Mouse (Mus musculus) heart, embryonic 12.5 days (tissue): ENCODE measurements around the gene Rnf114. TPM values are rescaled to one million over a fixed set of nuclear protein-coding genes. Genes with fewer than 3 reads are reported as not detected.
A peak's percentile ranks its signal among the peaks of the same experiment; 100 is the strongest.

Experiments used
- ATAC-seq: fragments of 200-750 bp; cut with Nextera tagmentation; 2 replicates; pipeline ENCODE4 v1.8.0; 2017; ENCODE audit warnings: moderate TSS enrichment, moderate library complexity; ENCODE audit not compliant: insufficient number of reproducible peaks, low FRiP score
- H3K27ac ChIP-seq: fragments of 300-500 bp; sonication (generic); 2 replicates; pipeline ENCODE4 v1.5.1; 2016; ENCODE audit warnings: mild to moderate bottlenecking, moderate library complexity; ENCODE audit not compliant: poor library complexity, severe bottlenecking
- H3K27me3 ChIP-seq: fragments of 300-500 bp; sonication (generic); replicated peaks from 2 replicates; pipeline ENCODE4 v1.6.1; 2016; ENCODE audit warnings: mild to moderate bottlenecking, moderate library complexity
- H3K36me3 ChIP-seq: fragments of 300-500 bp; sonication (generic); 2 replicates; pipeline ENCODE4 v1.6.1; 2016; ENCODE audit warnings: mild to moderate bottlenecking, moderate library complexity
- H3K4me1 ChIP-seq: fragments of 300-500 bp; sonication (generic); replicated peaks from 2 replicates; pipeline ENCODE4 v1.6.1; 2016; ENCODE audit warnings: mild to moderate bottlenecking
- H3K4me2 ChIP-seq: fragments of 300-500 bp; sonication (generic); 2 replicates; pipeline ENCODE4 v1.6.1; 2016; ENCODE audit warnings: mild to moderate bottlenecking, moderate library complexity
- H3K4me3 ChIP-seq: fragments of 300-500 bp; sonication (generic); 2 replicates; pipeline ENCODE4 v1.5.1; 2016; ENCODE audit warnings: mild to moderate bottlenecking
- H3K9ac ChIP-seq: fragments of 300-500 bp; sonication (generic); 2 replicates; pipeline ENCODE4 v1.6.1; 2016; ENCODE audit warnings: mild to moderate bottlenecking, moderate library complexity
- H3K9me3 ChIP-seq: fragments of 300-500 bp; sonication (generic); replicated peaks from 2 replicates; pipeline ENCODE4 v1.6.1; 2016; ENCODE audit warnings: mild to moderate bottlenecking, moderate library complexity
- WGBS: fragments of 180-500 bp; shearing (Covaris S2); methylation state at CpG from one replicate; pipeline ENCODE4 v1.1.7; 2016; 5-methylcytosine and 5-hydroxymethylcytosine counted together
- polyA plus RNA-seq: library from polyadenylated mRNA; unstranded; fragments of >200 nt; fragmentation: Nextera tagmentation; extraction: Ambion mirVana; gene quantifications from 2 replicates; pipeline ENCODE4 v1.2.1, GENCODE M21; 2016

Gene Rnf114
- polyA plus RNA-seq, 1 experiment from 2014 or later, result 62.9 TPM

DNA sequence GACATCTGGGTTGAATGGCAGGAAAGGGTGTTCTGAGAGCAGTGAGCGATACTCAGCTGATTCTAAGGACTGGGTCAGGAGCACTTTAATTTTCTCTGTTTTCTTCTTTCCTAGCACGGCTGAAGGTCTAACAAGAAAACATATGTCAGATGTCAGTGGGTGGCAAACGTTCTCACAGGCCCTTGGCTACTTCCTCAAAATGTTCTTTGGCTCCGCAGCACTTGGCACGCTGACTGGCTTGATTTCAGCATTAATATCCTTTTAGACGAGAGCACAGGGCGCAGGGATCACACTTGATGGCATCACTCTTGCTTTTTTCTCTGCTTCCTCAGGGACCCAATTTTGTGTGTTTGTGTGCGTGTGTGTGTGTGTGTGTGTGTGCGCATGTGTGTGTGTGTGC is 35.2 kb upstream of the Rnf114 start:
- no peak overlapping the region for H3K4me3 ChIP-seq
- WGBS, result 93% methylated on average over 9 of the region's 9 CpGs
- H3K4me2 ChIP-seq, result no peak overlapping the region
- H3K27me3 ChIP-seq, result no peaks in the 10 kb centered on the region
- H3K36me3 ChIP-seq, result peaks cover 92% of the 10 kb centered on the region
- no peak for ATAC-seq
- H3K9me3 ChIP-seq, result no peaks in the 10 kb centered on the region
- 0 out of 2 replicates have a peak, but pooled peaks cover 3% of the 10 kb centered on the region for H3K4me1 ChIP-seq
- H3K9ac ChIP-seq, result no peak overlapping the region
- no peak overlapping the region for H3K27ac ChIP-seq

DNA sequence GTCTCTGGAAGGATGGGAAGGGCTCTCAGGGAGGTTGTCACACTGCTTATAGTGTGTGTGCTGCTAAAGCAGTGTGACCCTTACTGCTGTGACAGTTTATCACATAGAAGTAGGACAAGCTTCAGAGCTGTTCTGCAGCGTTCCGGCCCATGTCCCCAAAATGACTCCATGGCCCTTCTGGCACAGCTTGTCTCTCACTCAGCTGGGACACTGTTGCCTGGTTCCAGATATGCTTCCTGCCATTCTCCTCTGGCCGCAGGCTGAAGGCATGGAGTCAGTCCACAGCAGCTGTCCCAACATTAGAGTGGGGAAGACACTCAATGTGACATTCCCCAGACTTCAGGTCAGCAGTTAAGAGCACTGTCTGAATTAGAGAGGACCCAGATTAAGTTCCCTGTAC is 33.9 kb upstream of the Rnf114 start:
- Histone ChIP-seq H3K9ac (no peak overlapping the region), H3K36me3 (peaks cover 82% of the 10 kb centered on the region), H3K4me2 (no peak overlapping the region), H3K4me3 (no peak overlapping the region), H3K9me3 (no peaks in the 10 kb centered on the region), H3K4me1 (0 out of 2 replicates have a peak, but pooled peaks cover 3% of the 10 kb centered on the region), H3K27ac (no peak overlapping the region), H3K27me3 (no peaks in the 10 kb centered on the region)
- 81% methylated on average over 3 of the region's 3 CpGs for WGBS
- ATAC-seq, result no peak

DNA sequence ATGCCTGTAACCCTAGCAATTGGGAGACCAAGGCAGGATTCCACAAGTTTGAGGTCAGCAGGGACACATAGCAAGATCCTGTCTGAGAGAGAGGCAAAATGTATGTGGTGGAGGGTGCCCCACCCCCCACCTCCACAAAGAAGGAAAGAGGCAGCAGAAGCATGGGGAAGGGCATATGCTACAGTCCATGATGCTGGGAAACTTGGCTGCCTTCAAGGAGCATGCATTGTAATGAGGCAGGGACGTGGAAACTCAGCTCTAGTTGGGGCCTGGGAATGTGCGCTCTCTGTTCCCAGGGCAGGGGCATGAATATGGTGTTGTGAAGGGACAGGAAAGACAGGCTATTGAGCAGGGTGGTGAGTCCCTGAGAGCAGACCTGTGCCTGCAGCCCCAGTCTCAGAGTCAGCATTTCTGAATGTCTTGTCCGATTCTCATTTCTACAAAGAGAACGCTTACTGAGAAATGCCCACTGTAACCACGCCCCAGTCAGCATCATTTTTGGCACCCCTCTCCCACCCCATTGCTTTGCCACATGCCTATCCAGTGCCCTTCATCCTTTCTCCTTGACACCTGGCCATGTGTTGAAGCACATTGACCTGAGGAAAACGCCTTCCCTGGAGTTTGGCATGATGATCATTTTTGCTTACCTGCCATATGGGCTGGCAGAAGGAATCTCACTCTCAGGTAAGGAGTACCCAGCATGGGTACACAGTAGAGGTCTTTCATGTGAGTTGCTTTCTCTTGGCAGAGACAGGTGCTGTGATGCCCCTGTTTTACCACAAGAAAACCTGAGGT is 33.2 kb upstream of the Rnf114 start:
- no peak for ATAC-seq
- Histone ChIP-seq H3K9me3 (no peaks in the 10 kb centered on the region), H3K4me3 (no peak overlapping the region)

DNA sequence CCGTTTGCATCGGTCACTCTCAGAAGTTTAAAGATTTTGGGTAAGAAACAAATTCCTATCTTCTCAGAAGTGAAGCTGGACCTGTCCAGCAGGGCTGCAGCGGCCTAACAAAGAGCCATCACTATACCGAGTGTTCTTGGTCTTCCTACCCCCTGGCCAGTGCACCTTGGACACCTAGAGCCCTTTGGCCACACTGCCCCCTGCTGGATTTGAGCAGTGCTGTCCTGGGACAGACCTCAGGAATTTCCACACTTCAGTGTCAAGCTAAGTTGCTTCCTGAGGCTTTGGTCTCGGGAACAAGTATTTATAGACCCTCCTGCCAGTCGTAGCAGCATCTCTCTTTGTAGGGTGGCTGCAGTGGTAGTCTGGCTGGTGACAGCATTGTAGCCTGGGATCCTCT is 29.5 kb upstream of the Rnf114 start:
- no peaks in the 10 kb centered on the region for H3K27me3 ChIP-seq
- 51% methylated on average over 6 of the region's 6 CpGs for WGBS
- H3K9me3 ChIP-seq, result no peaks in the 10 kb centered on the region
- H3K4me3 ChIP-seq, result no peak overlapping the region
- H3K27ac ChIP-seq, result no peak overlapping the region
- H3K4me1 ChIP-seq, result 0 out of 2 replicates have a peak, but pooled peaks cover 3% of the 10 kb centered on the region
- H3K4me2 ChIP-seq, result no peak overlapping the region
- ATAC-seq, result peak; percentile 63; the same call in 1 of the 2 replicates
- peaks cover 73% of the 10 kb centered on the region for H3K36me3 ChIP-seq
- no peak overlapping the region for H3K9ac ChIP-seq

More for the DNA sequence above, 33.2 kb upstream of the Rnf114 start:
- WGBS, result 96% methylated on average over 6 of the region's 6 CpGs
- Histone ChIP-seq H3K9ac (no peak overlapping the region), H3K4me2 (no peak overlapping the region), H3K4me1 (0 out of 2 replicates have a peak, but pooled peaks cover 3% of the 10 kb centered on the region), H3K36me3 (peaks cover 75% of the 10 kb centered on the region), H3K27ac (no peak overlapping the region), H3K27me3 (no peaks in the 10 kb centered on the region)

DNA sequence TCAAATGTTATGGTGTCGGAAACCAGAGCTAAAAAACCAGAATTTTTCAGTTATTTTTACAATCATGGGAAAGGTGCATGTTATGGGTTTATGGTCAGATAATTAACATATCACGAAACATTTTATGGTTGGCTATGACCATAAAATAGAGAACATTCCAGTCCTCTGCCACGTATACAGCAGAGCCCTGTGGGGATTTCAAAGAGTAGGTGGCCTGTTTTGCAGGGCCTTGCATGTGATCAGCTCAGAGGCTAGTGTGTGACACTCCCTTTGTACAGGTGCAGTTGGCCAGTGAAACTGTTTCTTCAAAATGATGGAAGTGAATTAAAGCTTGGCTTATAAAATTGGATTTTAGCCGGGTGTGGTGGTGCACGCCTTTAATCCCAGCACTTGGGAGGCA is 28.6 kb upstream of the Rnf114 start:
- H3K27ac ChIP-seq, result no peak overlapping the region
- no peaks in the 10 kb centered on the region for H3K27me3 ChIP-seq
- H3K4me3 ChIP-seq, result no peak overlapping the region
- no peak overlapping the region for H3K4me2 ChIP-seq
- H3K36me3 ChIP-seq, result peaks cover 72% of the 10 kb centered on the region
- H3K4me1 ChIP-seq, result no peaks in the 10 kb centered on the region
- ATAC-seq, result no peak
- 93% methylated on average over 5 of the region's 5 CpGs for WGBS
- no peak overlapping the region for H3K9ac ChIP-seq
- no peaks in the 10 kb centered on the region for H3K9me3 ChIP-seq

DNA sequence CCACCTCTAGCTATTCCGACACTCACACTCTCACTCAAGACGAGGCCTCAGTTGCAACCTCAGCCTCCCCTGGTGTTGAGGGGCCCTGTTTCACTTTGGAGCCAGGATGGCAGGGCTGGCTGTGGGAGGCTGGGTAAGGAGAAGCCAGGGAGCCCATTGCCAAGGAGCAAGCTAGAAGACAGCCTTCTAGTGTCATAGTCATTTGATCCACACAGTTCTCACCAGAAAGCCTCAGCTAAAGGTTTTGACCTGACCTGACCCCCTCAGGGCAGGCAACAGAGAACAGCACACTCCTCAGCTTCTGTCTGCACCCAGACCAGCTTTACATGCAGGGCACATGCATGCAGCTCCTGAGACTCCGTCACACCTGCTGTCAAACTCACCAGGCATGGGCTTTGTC is 26.5 kb upstream of the Rnf114 start:
- peaks cover 70% of the 10 kb centered on the region for H3K36me3 ChIP-seq
- no peak overlapping the region for H3K4me2 ChIP-seq
- no peaks in the 10 kb centered on the region for H3K4me1 ChIP-seq
- H3K9ac ChIP-seq, result no peak overlapping the region
- no peaks in the 10 kb centered on the region for H3K27me3 ChIP-seq
- H3K4me3 ChIP-seq, result no peak overlapping the region
- no peak overlapping the region for H3K27ac ChIP-seq
- no peaks in the 10 kb centered on the region for H3K9me3 ChIP-seq
- WGBS, result 92% methylated on average over 3 of the region's 3 CpGs
- ATAC-seq, result no peak

DNA sequence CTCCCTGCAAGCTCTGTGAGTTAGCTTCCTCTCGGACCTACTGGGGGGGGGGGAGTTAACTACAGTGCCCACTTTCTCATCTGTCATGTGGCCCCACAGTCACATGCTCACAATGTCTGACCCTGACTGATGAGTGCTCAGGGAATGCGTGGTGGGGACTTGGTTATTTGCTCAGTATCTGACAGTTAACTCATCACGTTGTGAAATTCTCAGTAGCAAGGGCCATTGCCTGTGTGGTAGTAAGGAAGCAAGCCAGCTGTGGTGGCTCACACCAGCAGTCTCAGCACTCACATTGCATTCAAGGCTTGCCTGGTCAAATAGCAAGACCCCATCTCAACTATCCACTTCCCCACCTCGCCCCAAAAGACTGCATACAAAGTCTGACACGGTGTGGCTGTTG is 25.2 kb upstream of the Rnf114 start:
- no peak for ATAC-seq

DNA sequence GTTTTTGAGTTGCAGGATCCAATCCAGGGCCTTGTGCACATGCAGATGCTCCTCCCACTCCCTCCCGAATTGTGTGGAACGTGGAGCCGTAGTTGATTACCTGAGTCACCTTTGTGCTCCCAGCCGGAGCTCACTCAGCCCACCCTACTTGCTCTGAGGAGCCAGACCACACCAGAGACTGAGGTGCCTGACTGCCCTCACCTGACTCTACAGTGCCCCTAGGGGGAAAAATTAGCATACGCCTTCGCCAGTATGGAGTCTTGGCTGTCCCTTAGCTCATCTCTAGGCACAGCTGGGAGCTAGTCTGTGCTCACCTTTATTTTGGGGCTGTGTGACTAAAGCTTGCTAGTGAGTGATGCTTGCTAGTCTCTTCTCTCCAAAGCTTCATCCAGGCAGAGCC is 24.0 kb upstream of the Rnf114 start:
- no peaks in the 10 kb centered on the region for H3K27me3 ChIP-seq
- H3K27ac ChIP-seq, result no peak overlapping the region
- no peak overlapping the region for H3K4me3 ChIP-seq
- H3K36me3 ChIP-seq, result peaks cover 84% of the 10 kb centered on the region
- ATAC-seq, result no peak
- no peak overlapping the region for H3K9ac ChIP-seq
- no peak overlapping the region for H3K4me2 ChIP-seq
- H3K4me1 ChIP-seq, result no peaks in the 10 kb centered on the region
- H3K9me3 ChIP-seq, result no peaks in the 10 kb centered on the region
- 85% methylated on average over 6 of the region's 6 CpGs for WGBS

More for the DNA sequence above, 25.2 kb upstream of the Rnf114 start:
- no peaks in the 10 kb centered on the region for H3K4me1 ChIP-seq
- WGBS, result 77% methylated on average over 5 of the region's 5 CpGs
- H3K9me3 ChIP-seq, result no peaks in the 10 kb centered on the region
- no peaks in the 10 kb centered on the region for H3K27me3 ChIP-seq
- no peak overlapping the region for H3K9ac ChIP-seq
- peaks cover 72% of the 10 kb centered on the region for H3K36me3 ChIP-seq
- no peak overlapping the region for H3K27ac ChIP-seq
- H3K4me3 ChIP-seq, result no peak overlapping the region
- H3K4me2 ChIP-seq, result no peak overlapping the region

DNA sequence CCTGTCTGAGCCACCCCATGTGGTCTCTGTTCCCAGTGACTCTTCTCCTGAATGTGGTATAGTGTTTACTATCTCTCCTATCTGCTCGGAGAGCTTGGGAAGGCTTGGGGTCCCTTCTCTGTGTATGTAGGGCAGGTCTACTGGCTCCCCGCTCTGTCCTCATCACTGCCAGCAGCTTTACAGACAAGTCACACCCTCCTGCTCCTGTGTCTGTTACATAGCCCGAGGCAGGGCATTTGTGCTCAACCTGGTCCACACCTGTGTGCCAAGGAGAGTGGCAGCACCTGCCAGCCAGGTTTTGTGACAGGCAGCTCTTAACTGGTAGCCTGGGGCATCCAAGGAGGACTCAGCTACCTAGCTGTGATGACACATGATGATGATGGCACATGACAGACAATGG is 21.8 kb upstream of the Rnf114 start:
- Histone ChIP-seq H3K4me2 (no peak overlapping the region), H3K9me3 (no peaks in the 10 kb centered on the region), H3K36me3 (peaks cover 88% of the 10 kb centered on the region), H3K4me3 (no peak overlapping the region), H3K4me1 (peaks cover 5% of the 10 kb centered on the region), H3K27me3 (no peaks in the 10 kb centered on the region), H3K9ac (no peak overlapping the region), H3K27ac (no peak overlapping the region)
- no peak for ATAC-seq
- WGBS, result 90% methylated on average over 3 of the region's 3 CpGs

DNA sequence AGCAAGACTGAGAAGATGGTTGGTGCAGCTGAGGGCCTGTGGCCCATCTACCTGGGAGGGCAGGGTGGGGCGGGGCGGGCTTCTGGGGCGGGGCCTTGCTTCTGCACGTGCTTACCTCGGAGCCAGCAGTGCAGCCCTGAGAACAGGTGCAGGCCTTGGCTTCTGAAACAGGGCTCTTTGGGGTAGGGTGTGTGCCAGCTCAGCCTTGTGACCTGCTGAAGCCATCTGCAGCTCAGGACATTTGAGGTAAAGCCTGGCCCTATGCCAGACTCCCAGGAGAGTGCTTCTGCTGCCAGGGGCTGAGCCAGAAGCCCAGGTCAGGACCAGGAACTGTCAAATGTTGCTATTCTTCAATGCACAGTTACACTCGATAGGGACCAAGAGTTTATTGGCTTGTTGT is 20.9 kb upstream of the Rnf114 start:
- H3K36me3 ChIP-seq, result peaks cover 79% of the 10 kb centered on the region
- ATAC-seq, result no peak
- H3K4me2 ChIP-seq, result no peak overlapping the region
- WGBS, result 88% methylated on average over 6 of the region's 6 CpGs
- H3K27ac ChIP-seq, result no peak overlapping the region
- H3K9ac ChIP-seq, result no peak overlapping the region
- no peaks in the 10 kb centered on the region for H3K9me3 ChIP-seq
- H3K27me3 ChIP-seq, result no peaks in the 10 kb centered on the region
- no peak overlapping the region for H3K4me3 ChIP-seq
- peaks cover 15% of the 10 kb centered on the region for H3K4me1 ChIP-seq

DNA sequence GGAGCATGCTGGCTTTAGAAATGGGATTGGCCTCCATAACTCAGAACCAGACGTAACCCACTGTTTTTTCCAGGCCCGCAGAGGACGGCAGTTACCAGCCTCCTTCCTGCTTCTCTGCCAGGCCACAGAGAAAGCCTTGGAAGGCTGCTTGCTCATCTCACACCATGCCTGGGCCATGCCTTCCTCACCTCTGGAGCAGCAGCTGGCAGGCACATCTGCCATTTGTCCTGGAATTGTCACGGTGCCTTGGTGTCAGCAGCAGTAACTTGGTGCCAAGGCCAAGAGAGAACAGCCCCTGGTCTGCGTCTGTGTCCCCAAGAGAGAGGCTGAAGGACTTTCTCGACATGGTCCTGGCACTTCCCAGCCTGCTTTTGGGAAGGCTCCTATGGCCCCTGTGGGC is 18.2 kb upstream of the Rnf114 start:
- ATAC-seq, result no peak
- H3K4me3 ChIP-seq, result no peak overlapping the region

DNA sequence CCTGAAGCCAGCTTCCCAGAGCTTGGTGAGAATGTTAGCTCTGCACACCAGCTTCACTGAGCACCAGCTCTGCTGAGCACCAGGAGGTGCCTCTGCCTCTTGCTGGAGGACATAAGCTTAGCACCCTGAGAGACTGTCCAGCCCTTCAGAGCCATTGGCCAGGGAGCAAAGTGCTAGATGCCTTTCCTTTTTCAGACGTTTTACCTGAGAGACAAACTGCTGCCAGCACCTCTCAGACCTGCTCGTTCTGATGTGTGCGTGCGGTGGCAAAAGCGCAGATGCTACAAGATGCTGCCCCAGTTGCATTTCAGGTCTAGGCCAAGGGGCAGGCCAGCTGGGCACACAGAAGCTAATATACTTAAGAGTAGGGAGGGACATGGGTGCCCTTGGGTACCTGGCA is 16.8 kb upstream of the Rnf114 start:
- WGBS, result 79% methylated on average over 5 of the region's 5 CpGs
- 0 out of 2 replicates have a peak overlapping the region, but pooled peaks have one; percentile 11 for H3K4me2 ChIP-seq
- peak overlapping the region; percentile 77 for H3K27ac ChIP-seq
- H3K27me3 ChIP-seq, result no peaks in the 10 kb centered on the region
- peaks cover 46% of the 10 kb centered on the region for H3K36me3 ChIP-seq
- ATAC-seq, result no peak
- H3K4me1 ChIP-seq, result peaks cover 22% of the 10 kb centered on the region
- no peak overlapping the region for H3K4me3 ChIP-seq
- no peaks in the 10 kb centered on the region for H3K9me3 ChIP-seq
- H3K9ac ChIP-seq, result peak overlapping the region; percentile 37; the same call in 1 of the 2 replicates

More for the DNA sequence above, 18.2 kb upstream of the Rnf114 start:
- Histone ChIP-seq H3K27me3 (no peaks in the 10 kb centered on the region), H3K9ac (no peak overlapping the region), H3K4me2 (no peak overlapping the region), H3K9me3 (no peaks in the 10 kb centered on the region), H3K4me1 (peaks cover 22% of the 10 kb centered on the region), H3K27ac (no peak overlapping the region), H3K36me3 (peaks cover 59% of the 10 kb centered on the region)
- 93% methylated on average over 6 of the region's 6 CpGs for WGBS
